Mouse (Mus musculus) stomach, postnatal 0 days (tissue): Measurements from ENCODE around the gene Bcas3.

Source experiments
- CTCF ChIP-seq: IDR thresholded peaks from 2 replicates; pipeline ENCODE4 v1.5.1; 2016; ENCODE audit warnings: antibody characterized with exemption, low read depth, mild to moderate bottlenecking, moderate library complexity
- EP300 ChIP-seq: optimal IDR thresholded peaks from 2 replicates; pipeline ENCODE3; 2016; ENCODE audit warnings: antibody characterized with exemption

DNA sequence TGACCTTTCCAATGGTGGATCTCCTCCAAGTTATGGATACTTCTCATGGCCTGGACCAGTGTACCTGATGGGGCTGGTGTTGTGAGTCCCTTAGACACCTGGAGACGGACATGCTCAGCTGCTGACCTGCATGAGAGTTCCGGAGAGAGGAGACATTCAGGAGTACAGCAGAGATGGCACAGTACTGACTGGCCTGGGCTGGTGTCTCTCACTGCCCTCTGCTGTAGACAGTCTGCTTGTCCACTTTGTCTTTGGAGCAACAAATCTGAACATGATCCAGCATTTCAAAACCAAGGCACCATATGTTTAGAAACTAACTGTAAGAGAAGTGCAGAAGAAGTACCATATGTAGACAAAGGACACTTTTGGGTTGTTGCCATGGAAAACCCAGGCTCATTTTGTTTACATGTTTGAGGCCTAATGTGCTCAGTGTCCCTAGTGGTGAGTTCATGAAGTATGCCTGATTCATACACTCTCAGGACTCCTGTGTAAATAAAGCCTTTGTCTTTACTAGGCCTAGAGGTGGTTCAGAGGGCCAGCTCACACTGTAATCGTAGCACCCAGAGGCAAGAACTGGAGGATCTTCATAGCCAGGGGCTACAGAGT is 433.2 kb downstream of the Bcas3 start:
- TF ChIP-seq CTCF = peak; percentile 76
- no peak for TF ChIP-seq EP300
